Mouse (Mus musculus) brown adipose tissue, adult 24 weeks (tissue): Measurements from ENCODE around the gene Fars2. TPM values are rescaled to one million over a fixed set of nuclear protein-coding genes. Genes with fewer than 3 reads are reported as not detected.

Experiments used
- H3K27ac ChIP-seq: fragments of 200-500 bp; replicated peaks from 2 replicates; pipeline ENCODE4 v1.5.1; 2012; ENCODE audit warnings: low read depth, mild to moderate bottlenecking, low read length
- H3K4me1 ChIP-seq: fragments of 200-500 bp; 2 replicates; pipeline ENCODE4 v1.6.1; 2012; ENCODE audit warnings: low read length, mixed read lengths; ENCODE audit not compliant: control insufficient read depth, insufficient read depth, insufficient read length
- H3K4me3 ChIP-seq: fragments of 200-500 bp; 2 replicates; pipeline ENCODE4 v1.5.1; 2012; ENCODE audit warnings: low read depth, mild to moderate bottlenecking, low read length, moderate library complexity; ENCODE audit not compliant: insufficient read depth
- polyA plus RNA-seq: library from polyadenylated mRNA; stranded (reverse); fragments of >200 nt; gene quantifications from 2 replicates; pipeline ENCODE4 v1.2.4, GENCODE M21; 2012; ENCODE audit not compliant: missing spikeins, insufficient read depth, insufficient read length

Fars2 gene
- polyA plus RNA-seq = 91.4 and 117 TPM in 2 replicates

GRCm38 (mm10) chr13:36117143-36118014 lies at the start of gene Fars2, which contains the start of gene Lyrm4:
Gene Fars2, plus strand, starts transcription at chr13:36117412.
Gene Lyrm4, minus strand, starts transcription at chr13:36117526.
- 0 out of 2 replicates have a peak, but pooled peaks cover 5% of the 10 kb centered on the region for H3K4me1 ChIP-seq
- peak within 1 kb of the TSS; percentile 73 for H3K4me3 ChIP-seq
- H3K27ac ChIP-seq = peak within 1 kb of the TSS; percentile 91

- H3K4me1 ChIP-seq = no peaks in the 10 kb centered on the region
- no peak overlapping the region for H3K27ac ChIP-seq
- no peak overlapping the region for H3K4me3 ChIP-seq
Measured at GRCm38 (mm10) chr13:36074484-36074883, 42.7 kb upstream of the Fars2 start.

- Histone ChIP-seq H3K4me3 (no peak overlapping the region), H3K4me1 (no peaks in the 10 kb centered on the region), H3K27ac (no peak overlapping the region)
Measured at GRCm38 (mm10) chr13:36081591-36081990, 35.6 kb upstream of the Fars2 start.

GRCm38 (mm10) chr13:36084701-36085100 lies 32.5 kb upstream of the Fars2 start:
- peaks cover 4% of the 10 kb centered on the region; the same call in 1 of the 2 replicates for H3K4me1 ChIP-seq
- no peak overlapping the region for H3K27ac ChIP-seq
- no peak overlapping the region for H3K4me3 ChIP-seq

GRCm38 (mm10) chr13:36085971-36086370 lies 31.2 kb upstream of the Fars2 start:
- Histone ChIP-seq H3K4me1 (peaks cover 4% of the 10 kb centered on the region; the same call in 1 of the 2 replicates), H3K4me3 (no peak overlapping the region), H3K27ac (no peak overlapping the region)

GRCm38 (mm10) chr13:36086608-36087391 lies 30.4 kb upstream of the Fars2 start:
- peaks cover 4% of the 10 kb centered on the region; the same call in 1 of the 2 replicates for H3K4me1 ChIP-seq
- no peak overlapping the region for H3K27ac ChIP-seq
- no peak overlapping the region for H3K4me3 ChIP-seq

- Histone ChIP-seq H3K27ac (no peak overlapping the region), H3K4me1 (peaks cover 4% of the 10 kb centered on the region; the same call in 1 of the 2 replicates), H3K4me3 (no peak overlapping the region)
Measured at GRCm38 (mm10) chr13:36087427-36087826, 29.8 kb upstream of the Fars2 start.

- Histone ChIP-seq H3K4me3 (no peak overlapping the region), H3K4me1 (peaks cover 4% of the 10 kb centered on the region; the same call in 1 of the 2 replicates), H3K27ac (no peak overlapping the region)
Measured at GRCm38 (mm10) chr13:36088168-36088567, 29.0 kb upstream of the Fars2 start.

- H3K4me1 ChIP-seq = no peaks in the 10 kb centered on the region
- no peak overlapping the region for H3K4me3 ChIP-seq
- no peak overlapping the region for H3K27ac ChIP-seq
Measured at GRCm38 (mm10) chr13:36096684-36097383, 20.4 kb upstream of the Fars2 start.

GRCm38 (mm10) chr13:36105591-36105990 lies 11.6 kb upstream of the Fars2 start:
- Histone ChIP-seq H3K4me1 (no peaks in the 10 kb centered on the region), H3K27ac (no peak overlapping the region), H3K4me3 (no peak overlapping the region)

GRCm38 (mm10) chr13:36108528-36108927 lies 8.7 kb upstream of the Fars2 start:
- Histone ChIP-seq H3K27ac (no peak overlapping the region), H3K4me3 (no peak overlapping the region), H3K4me1 (no peaks in the 10 kb centered on the region)

- Histone ChIP-seq H3K4me1 (0 out of 2 replicates have a peak, but pooled peaks cover 2% of the 10 kb centered on the region), H3K4me3 (no peak overlapping the region), H3K27ac (no peak overlapping the region)
Measured at GRCm38 (mm10) chr13:36111331-36111730, 5.9 kb upstream of the Fars2 start.

- Histone ChIP-seq H3K27ac (no peak overlapping the region), H3K4me3 (no peak overlapping the region), H3K4me1 (0 out of 2 replicates have a peak, but pooled peaks cover 5% of the 10 kb centered on the region)
Measured at GRCm38 (mm10) chr13:36113181-36113580, 4.0 kb upstream of the Fars2 start.

- 0 out of 2 replicates have a peak, but pooled peaks cover 5% of the 10 kb centered on the region for H3K4me1 ChIP-seq
- peak overlapping the region; percentile 73 for H3K4me3 ChIP-seq
- H3K27ac ChIP-seq = no peak overlapping the region
Measured at GRCm38 (mm10) chr13:36116520-36117142, 581 bp upstream of the Fars2 start.
